Mouse (Mus musculus): ENCODE data around the gene Pop7. TPM values are rescaled to one million over a fixed set of nuclear protein-coding genes. Genes with fewer than 3 reads are reported as not detected.

Gene Pop7
- total RNA-seq (2021), result 10 to 100 TPM; 33.6 to 36.1 TPM

DNA sequence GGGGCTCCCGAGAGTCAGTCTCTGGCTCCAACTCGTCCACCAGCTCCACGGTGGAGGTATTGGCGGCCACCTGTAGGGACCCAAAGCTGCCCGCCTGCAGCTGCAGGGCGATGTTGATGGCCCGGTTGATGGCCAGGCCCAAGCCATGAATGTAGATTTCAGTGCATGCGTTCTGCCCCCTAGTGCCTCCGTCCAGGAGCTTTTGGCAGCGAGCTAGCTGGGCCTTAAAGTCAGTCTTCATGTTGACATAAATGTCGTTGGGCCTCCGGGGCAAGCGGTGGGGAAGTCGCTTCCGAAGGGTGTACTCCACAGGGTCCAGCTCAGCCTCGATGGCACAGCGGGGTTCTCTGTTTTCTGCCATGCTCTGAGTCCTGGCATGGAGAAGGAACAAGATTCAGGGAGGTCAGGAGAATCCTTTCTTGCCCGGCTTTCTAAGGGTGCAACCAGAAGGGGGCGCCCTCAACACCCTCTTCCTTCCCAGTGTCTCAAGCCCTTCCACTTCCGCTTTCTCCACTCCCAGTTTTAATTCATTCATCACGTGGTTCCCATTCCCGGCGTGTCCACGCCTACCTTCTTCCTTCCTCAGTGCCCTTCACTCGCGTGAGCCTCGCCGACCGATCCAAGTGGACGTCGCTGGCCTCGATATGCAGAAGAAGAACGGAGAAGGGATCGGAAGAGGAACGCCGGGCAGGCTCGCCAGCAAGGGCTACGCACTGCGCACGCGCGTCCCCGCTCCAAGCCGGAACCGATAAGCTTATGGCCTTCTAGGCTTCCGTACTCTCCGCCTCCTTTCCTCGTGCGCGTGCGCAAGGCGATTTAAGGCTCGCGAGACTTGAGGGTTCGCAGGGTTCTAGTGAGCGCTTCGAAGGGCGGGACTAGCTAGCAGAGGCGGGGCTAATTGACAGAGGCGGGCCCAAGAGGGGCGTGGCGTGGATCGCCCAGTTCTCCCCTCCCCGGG lies at the start of gene Pop7:
Pop7 (minus strand) TSS at position 810 of the 958 bp plus-strand sequence.
- DNase-seq (ENCODE audit: low spot score in 2 of 2), result peak; percentile 100
- intact Hi-C loops (cut with DNase I), result loop anchor here (2.0 to 5.0 kb wide), 2 partner anchors 31 to 170 kb away; partner anchors contain the start of genes Epo, Gnb2 and Slc12a9

GRCm38 (mm10) chr5:137551119-137551518 lies 48.8 kb upstream of the Pop7 start:
- intact Hi-C loops (cut with DNase I), result no loop called here
- no peak for DNase-seq (ENCODE audit: low spot score in 2 of 2)

GRCm38 (mm10) chr5:137549840-137550239 lies 47.5 kb upstream of the Pop7 start:
- intact Hi-C loops (cut with DNase I), result no loop called here

DNA sequence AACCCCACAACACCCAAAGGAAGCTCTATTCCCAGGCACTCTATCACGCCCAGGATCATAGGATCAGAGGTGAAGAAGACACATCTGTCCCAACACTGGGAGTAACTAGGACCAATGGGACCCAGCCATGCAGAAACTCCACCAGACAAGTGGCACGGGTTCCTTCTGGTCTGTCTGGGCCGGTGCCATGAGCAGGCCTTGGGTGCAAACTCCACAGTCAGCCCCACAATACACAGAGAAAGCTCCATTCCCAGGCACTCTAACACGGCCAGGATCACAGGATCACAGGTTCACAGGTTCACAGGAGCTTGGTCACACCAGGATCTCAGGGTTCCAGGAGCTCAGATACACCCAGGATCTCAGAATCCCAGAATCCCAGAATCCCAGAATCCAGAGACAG lies 43.3 kb upstream of the Pop7 start:
- no peak for DNase-seq (ENCODE audit: low spot score in 2 of 2)
- intact Hi-C loops (cut with DNase I), result no loop called here

More at GRCm38 (mm10) chr5:137549840-137550239, 47.5 kb upstream of the Pop7 start:
- DNase-seq (ENCODE audit: low spot score in 2 of 2), result no peak

GRCm38 (mm10) chr5:137544926-137545325 lies 42.6 kb upstream of the Pop7 start:
- no peak for DNase-seq (ENCODE audit: low spot score in 2 of 2)
- intact Hi-C loops (cut with DNase I), result no loop called here

DNA sequence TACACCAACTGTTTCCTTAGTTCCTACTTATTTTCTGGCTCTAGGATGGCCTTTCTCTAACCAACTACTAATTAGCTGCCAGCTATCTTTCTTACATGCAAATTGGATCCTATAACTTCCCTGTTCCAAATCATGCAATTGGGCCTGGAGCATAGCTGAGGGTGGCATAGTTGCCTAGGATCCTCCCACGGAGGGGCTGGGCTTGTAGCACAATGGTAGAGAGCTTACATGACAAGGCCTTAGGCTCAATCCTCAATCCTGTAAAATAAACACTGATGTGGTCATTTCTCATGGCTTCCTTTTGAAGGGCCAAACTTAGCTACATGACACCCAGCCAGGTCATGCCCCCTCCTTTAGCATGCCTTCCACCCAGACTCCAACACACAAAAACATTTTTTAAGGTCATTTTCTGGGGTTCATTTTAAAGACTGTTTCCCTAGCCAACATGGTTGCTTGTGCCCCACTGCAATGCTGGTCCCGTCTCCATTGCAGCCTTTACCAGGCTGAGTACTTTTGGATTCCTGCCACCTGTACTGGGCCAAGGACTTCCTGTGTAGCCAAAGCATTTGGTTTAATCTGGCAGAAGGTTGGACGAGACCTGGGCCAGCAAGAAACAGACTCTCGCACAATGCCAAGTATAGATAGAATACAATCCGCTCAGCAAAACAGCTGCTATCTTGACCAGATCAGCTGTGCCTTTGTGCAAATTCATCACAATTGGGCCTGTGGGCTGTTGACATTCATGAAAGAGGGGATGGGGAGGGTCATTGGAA lies 39.6 kb upstream of the Pop7 start:
- intact Hi-C loops (cut with DNase I), result no loop called here
- no peak for DNase-seq (ENCODE audit: low spot score in 2 of 2)

GRCm38 (mm10) chr5:137540991-137541390 lies 38.7 kb upstream of the Pop7 start:
- intact Hi-C loops (cut with DNase I), result no loop called here

DNA sequence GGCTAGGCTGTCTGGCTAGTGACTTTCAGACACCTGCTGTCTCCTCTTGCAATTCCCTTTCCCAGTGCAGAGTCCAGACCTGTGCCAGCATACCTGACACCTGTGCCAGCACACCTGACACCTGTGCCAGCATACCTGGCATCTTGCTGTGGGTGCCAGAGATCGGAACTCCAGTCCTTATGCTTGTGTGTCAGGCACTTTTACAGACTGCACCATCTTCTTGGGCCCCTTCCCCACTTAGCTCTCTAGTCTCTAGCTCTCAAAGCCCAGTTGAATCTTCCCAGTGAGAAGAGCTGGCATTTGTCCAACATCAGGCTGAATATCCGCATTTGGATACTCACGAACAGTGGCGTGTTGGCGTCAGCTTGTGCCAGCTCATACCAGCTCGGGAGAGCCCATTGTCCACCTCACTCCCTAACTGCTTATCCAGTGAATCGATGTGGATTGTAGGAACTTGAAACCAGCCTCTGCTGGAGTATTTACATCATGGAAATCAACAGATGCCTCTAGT lies 37.0 kb upstream of the Pop7 start:
- no peak for DNase-seq (ENCODE audit: low spot score in 2 of 2)
- intact Hi-C loops (cut with DNase I), result no loop called here

More at GRCm38 (mm10) chr5:137540991-137541390, 38.7 kb upstream of the Pop7 start:
- no peak for DNase-seq (ENCODE audit: low spot score in 2 of 2)

GRCm38 (mm10) chr5:137537461-137537860 lies 35.1 kb upstream of the Pop7 start:
- DNase-seq (ENCODE audit: low spot score in 2 of 2), result no peak
- intact Hi-C loops (cut with DNase I), result no loop called here

- intact Hi-C loops (cut with DNase I), result no loop called here
- DNase-seq (ENCODE audit: low spot score in 2 of 2), result no peak
Measured at GRCm38 (mm10) chr5:137535318-137535717, 33.0 kb upstream of the Pop7 start.

DNA sequence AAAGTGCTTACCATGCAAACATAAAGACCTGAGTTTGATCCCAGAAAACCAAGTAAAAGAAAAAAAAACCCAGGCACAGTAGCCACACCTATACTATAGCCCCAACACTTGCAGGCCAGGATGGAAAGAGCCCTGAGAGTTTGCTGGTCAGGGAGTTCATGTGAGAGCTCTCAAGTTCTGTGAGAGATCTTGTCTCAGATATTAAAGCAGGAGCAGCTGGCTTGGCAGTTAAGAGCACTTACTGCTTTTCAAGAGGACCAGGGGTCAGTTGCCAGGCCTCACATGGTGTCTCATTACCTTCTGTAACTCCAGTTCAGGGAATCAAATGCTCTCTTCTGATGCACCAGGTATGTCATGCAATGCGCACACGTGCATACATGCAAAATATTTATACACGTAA lies 32.4 kb upstream of the Pop7 start:
- DNase-seq (ENCODE audit: low spot score in 2 of 2), result no peak
- intact Hi-C loops (cut with DNase I), result loop anchor here (5.0 kb wide), 3 partner anchors 48 to 213 kb away; partner anchors contain the start of genes Mospd3 and Tsc22d4

- DNase-seq (ENCODE audit: low spot score in 2 of 2), result peak; percentile 95 to 96
- intact Hi-C loops (cut with DNase I), result loop anchor here (2.0 to 5.0 kb wide), 5 partner anchors 20 to 214 kb away; partner anchors contain the start of genes Actl6b, Mospd3, Pop7 and Tsc22d4
Measured at GRCm38 (mm10) chr5:137533117-137533827, 31.0 kb upstream of the Pop7 start, which contains the start of the genes Epo and Gnb2. Gene Epo (minus strand): TSS chr5:137533242. Gene Gnb2 (minus strand): TSS chr5:137533510.

DNA sequence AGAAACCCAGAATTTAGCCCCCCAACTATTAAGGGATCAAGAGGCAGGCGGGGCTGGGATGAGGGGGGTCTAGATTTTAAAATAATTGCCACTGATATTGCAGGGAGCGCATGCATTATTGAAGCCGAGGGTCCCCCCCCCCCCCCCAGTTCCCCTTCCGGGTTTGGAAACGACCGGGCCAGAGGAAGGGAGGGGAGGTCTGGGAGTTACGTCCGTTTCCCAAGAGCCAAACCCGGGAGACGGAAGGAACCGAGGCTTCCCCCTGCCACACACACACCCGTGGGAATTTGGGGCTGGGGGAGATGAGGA lies 30.4 kb upstream of the Pop7 start:
- intact Hi-C loops (cut with DNase I), result loop anchor here (2.0 to 5.0 kb wide), 5 partner anchors 20 to 215 kb away; partner anchors contain the start of genes Actl6b, Mospd3, Pop7 and Tsc22d4
- no peak for DNase-seq (ENCODE audit: low spot score in 2 of 2)

- DNase-seq (ENCODE audit: low spot score in 2 of 2), result peak; percentile 42 to 46
- intact Hi-C loops (cut with DNase I), result loop anchor here (2.0 to 5.0 kb wide), 5 partner anchors 21 to 215 kb away; partner anchors contain the start of genes Actl6b, Mospd3, Pop7 and Tsc22d4
Measured at GRCm38 (mm10) chr5:137532131-137532807, 30.0 kb upstream of the Pop7 start.

- intact Hi-C loops (cut with DNase I), result loop anchor here (2.0 to 5.0 kb wide), 6 partner anchors 21 to 216 kb away; partner anchors contain the start of genes Actl6b, Mospd3, Pop7 and Tsc22d4
- DNase-seq (ENCODE audit: low spot score in 2 of 2), result peak in 1 of 2 experiments; percentile 82
Measured at GRCm38 (mm10) chr5:137531414-137532130, 29.3 kb upstream of the Pop7 start.

DNA sequence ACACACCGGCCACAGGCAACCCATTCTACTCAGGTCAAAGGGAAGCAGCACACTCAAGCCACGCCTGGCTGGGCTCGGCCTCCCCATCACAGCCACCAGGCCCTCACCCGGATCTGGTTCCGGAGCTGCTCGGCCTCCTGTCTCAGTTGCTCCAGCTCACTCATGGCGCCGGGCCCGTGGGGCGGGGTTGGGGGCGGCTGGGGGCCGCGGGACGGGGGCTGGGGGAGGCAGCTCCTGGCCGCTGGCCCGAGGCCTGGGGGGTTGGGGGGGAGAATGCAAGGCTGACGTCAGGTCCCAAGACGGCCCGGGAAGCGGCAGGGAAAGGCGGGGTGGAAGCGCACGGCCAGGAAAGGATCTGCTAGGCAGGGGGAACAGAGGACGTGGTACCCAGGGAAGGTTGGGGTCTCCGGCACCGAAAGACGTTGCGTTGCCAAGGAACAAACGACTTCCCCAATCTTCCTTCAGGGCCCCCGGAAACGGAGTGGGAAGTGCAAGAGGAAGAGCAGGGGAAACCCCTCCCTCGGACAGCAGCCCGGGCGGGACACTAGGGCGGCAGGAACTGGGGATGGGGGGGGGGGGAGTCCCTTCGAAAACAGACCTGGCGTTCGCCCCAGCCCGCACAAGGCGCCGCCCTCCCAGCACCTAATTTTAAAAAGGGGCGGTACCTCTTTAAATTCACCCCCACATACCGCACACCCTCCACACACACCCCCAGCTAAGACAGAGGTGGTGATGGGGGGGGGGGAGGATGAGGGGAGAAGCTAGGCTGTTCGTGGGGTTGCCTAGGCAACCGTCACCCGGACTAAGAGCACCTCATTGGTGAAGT lies 28.5 kb upstream of the Pop7 start:
- DNase-seq (ENCODE audit: low spot score in 2 of 2), result peak; percentile 72 to 82
- intact Hi-C loops (cut with DNase I), result loop anchor here (2.0 to 5.0 kb wide), 4 partner anchors 20 to 216 kb away; partner anchors contain the start of genes Mospd3 and Tsc22d4

DNA sequence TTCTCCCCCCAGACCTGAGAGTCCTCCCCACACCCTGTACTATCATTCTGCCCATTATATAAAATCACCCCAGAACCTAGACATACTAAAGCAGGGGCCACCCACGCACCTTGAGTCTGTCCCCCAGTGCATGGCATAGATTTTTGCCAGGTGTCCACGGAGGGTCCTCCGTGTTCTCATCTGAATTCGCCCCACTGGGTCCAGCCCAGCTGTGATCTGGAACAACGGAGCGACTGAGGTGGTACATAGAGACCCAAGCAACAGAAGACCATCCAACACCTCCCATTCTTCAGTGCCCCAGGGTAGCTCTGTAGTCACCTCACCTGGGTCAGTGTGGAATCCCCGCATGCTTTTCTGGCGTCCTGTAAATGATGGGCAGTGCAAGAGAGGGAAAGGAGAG lies 27.8 kb upstream of the Pop7 start:
- DNase-seq (ENCODE audit: low spot score in 2 of 2), result no peak
- intact Hi-C loops (cut with DNase I), result loop anchor here (2.0 to 5.0 kb wide), 4 partner anchors 19 to 217 kb away; partner anchors contain the start of genes Mospd3 and Tsc22d4
